Mouse (Mus musculus) testis, adult 2 months (tissue): ENCODE data around the gene Krt16. TPM values are rescaled to one million over a fixed set of nuclear protein-coding genes. Genes with fewer than 3 reads are reported as not detected.

ENCODE experiments used
- H3K27ac ChIP-seq: fragments of 200-500 bp; 2 replicates; pipeline ENCODE4 v1.5.1; 2012; ENCODE audit warnings: low read depth, low read length; ENCODE audit not compliant: control insufficient read depth, insufficient read depth
- H3K27me3 ChIP-seq: fragments of 200-500 bp; 2 replicates; pipeline ENCODE4 v1.6.1; 2012; ENCODE audit warnings: mild to moderate bottlenecking, low read length, moderate library complexity; ENCODE audit not compliant: control insufficient read depth, insufficient read depth
- H3K36me3 ChIP-seq: fragments of 200-500 bp; 2 replicates; pipeline ENCODE4 v1.6.1; 2012; ENCODE audit warnings: mild to moderate bottlenecking, low read length; ENCODE audit not compliant: control insufficient read depth, insufficient read depth
- H3K4me1 ChIP-seq: fragments of 200-500 bp; 2 replicates; pipeline ENCODE4 v1.6.1; 2012; ENCODE audit warnings: low read length; ENCODE audit not compliant: control insufficient read depth, insufficient read depth
- H3K4me3 ChIP-seq: fragments of 200-500 bp; 2 replicates; pipeline ENCODE4 v1.5.1; 2012; ENCODE audit warnings: low read depth, mild to moderate bottlenecking, low read length, moderate library complexity, mixed read lengths; ENCODE audit not compliant: control insufficient read depth
- CTCF ChIP-seq: fragments of 200-500 bp; IDR thresholded peaks from 2 replicates; pipeline ENCODE4 v1.5.1; 2012; ENCODE audit warnings: low read depth, mild to moderate bottlenecking, inconsistent platforms, low read length, moderate library complexity; ENCODE audit not compliant: control insufficient read depth, insufficient read depth, insufficient replicate concordance
- POLR2A ChIP-seq: fragments of 200-500 bp; IDR thresholded peaks from 2 replicates; pipeline ENCODE4 v1.6.1; 2012; ENCODE audit warnings: low read depth, mild to moderate bottlenecking, inconsistent platforms, low read length, moderate library complexity; ENCODE audit not compliant: control insufficient read depth
- polyA plus RNA-seq: library from polyadenylated mRNA; depleted of rRNA; stranded (reverse); fragments of >200 nt; gene quantifications from 2 replicates; pipeline ENCODE4 v1.2.3, GENCODE M21; 2012

Gene Krt16
- polyA plus RNA-seq, 1 experiment: not detected

- no peaks in the 10 kb centered on the region for H3K4me1 ChIP-seq
- H3K4me3 ChIP-seq: no peak overlapping the region
- no peak overlapping the region for H3K27ac ChIP-seq
- H3K27me3 ChIP-seq: no peaks in the 10 kb centered on the region
- no peaks in the 10 kb centered on the region for H3K36me3 ChIP-seq
- TF ChIP-seq POLR2A: no peak
- TF ChIP-seq CTCF: peak; percentile 85
These were observed 33.8 kb upstream of the Krt16 start for GRCm38 (mm10) chr11:100282549-100282948.

- Histone ChIP-seq H3K27me3 (no peaks in the 10 kb centered on the region), H3K27ac (no peak overlapping the region), H3K4me1 (no peaks in the 10 kb centered on the region), H3K36me3 (no peaks in the 10 kb centered on the region), H3K4me3 (no peak overlapping the region)
- no peak for TF ChIP-seq POLR2A
- peak; percentile 66; the same call in 1 of the 2 replicates for TF ChIP-seq CTCF
These were observed 33.2 kb upstream of the Krt16 start for GRCm38 (mm10) chr11:100281596-100282544.

- H3K36me3 ChIP-seq: no peaks in the 10 kb centered on the region
These were observed 30.1 kb upstream of the Krt16 start for GRCm38 (mm10) chr11:100278759-100279158.

GRCm38 (mm10) chr11:100277726-100278480, 29.2 kb upstream of the Krt16 start:
- Histone ChIP-seq H3K4me1 (no peaks in the 10 kb centered on the region), H3K4me3 (no peak overlapping the region), H3K36me3 (no peaks in the 10 kb centered on the region), H3K27ac (no peak overlapping the region), H3K27me3 (no peaks in the 10 kb centered on the region)
- TF ChIP-seq POLR2A: no peak
- no peak for TF ChIP-seq CTCF

More at GRCm38 (mm10) chr11:100278759-100279158, 30.1 kb upstream of the Krt16 start:
- H3K4me1 ChIP-seq: no peaks in the 10 kb centered on the region
- TF ChIP-seq POLR2A (no peak), CTCF (no peak)
- no peak overlapping the region for H3K27ac ChIP-seq
- no peak overlapping the region for H3K4me3 ChIP-seq
- H3K27me3 ChIP-seq: no peaks in the 10 kb centered on the region

- Histone ChIP-seq H3K4me3 (no peak overlapping the region), H3K27me3 (no peaks in the 10 kb centered on the region), H3K36me3 (no peaks in the 10 kb centered on the region), H3K27ac (no peak overlapping the region), H3K4me1 (no peaks in the 10 kb centered on the region)
- no peak for TF ChIP-seq POLR2A
These were observed 26.8 kb upstream of the Krt16 start for GRCm38 (mm10) chr11:100275466-100275865.

- Histone ChIP-seq H3K27me3 (no peaks in the 10 kb centered on the region), H3K36me3 (no peaks in the 10 kb centered on the region), H3K4me3 (no peak overlapping the region), H3K4me1 (no peaks in the 10 kb centered on the region), H3K27ac (no peak overlapping the region)
- TF ChIP-seq POLR2A: no peak
- TF ChIP-seq CTCF: no peak
These were observed 26.0 kb upstream of the Krt16 start for GRCm38 (mm10) chr11:100274719-100275118.

GRCm38 (mm10) chr11:100271878-100272277, 23.2 kb upstream of the Krt16 start:
- no peak for TF ChIP-seq CTCF
- no peak for TF ChIP-seq POLR2A
- Histone ChIP-seq H3K36me3 (no peaks in the 10 kb centered on the region), H3K4me1 (no peaks in the 10 kb centered on the region), H3K27me3 (no peaks in the 10 kb centered on the region), H3K27ac (no peak overlapping the region), H3K4me3 (no peak overlapping the region)
